ENCODE assay signal across 23 mouse cellular contexts in genomic region chr9:43679331-43679730, GRCm38 (mm10).
DNase-seq lines count a peak whose midpoint lies in the region; ATAC-seq and TF ChIP-seq lines count a peak whose summit lies in the region.
"Had no signal": no experiment of that assay in that cellular context is flagged by ENCODE, and none has a peak within 500 bp of the region (broad histone marks: within the 10 kb centered on the region; RNA-seq: fewer than 3 reads in every experiment).

No protein-coding gene starts in this region.

- TF ChIP-seq CTCF in kidney, postnatal 0 days (IDR thresholded peaks at IDR 0.05; ENCODE audit: low read depth), result no peak
- no peak for TF ChIP-seq CTCF in cerebellum, adult 2 months (IDR thresholded peaks at IDR 0.05; ENCODE audit: borderline replicate concordance, insufficient read depth, low read depth, low read length)

- H3K4me3 ChIP-seq in forebrain, embryonic 11.5 days (ENCODE audit: low read depth, low read length), result no peak overlapping the region
- no peak overlapping the region for H3K4me3 ChIP-seq in forebrain, embryonic 14.5 days (ENCODE audit: low read depth, low read length)
- H3K4me3 ChIP-seq in kidney, postnatal 0 days (replicated peaks; ENCODE audit: low read depth, low read length), result no peak overlapping the region
- no peak overlapping the region for H3K4me3 ChIP-seq in stomach, embryonic 16.5 days (replicated peaks; ENCODE audit: low read length)
- no peak overlapping the region for H3K4me3 ChIP-seq in cerebellum, adult 2 months (replicated peaks; ENCODE audit: insufficient read depth, low read depth, low read length)
- H3K4me3 ChIP-seq: erythroblast, embryonic 14.5 days; limb, embryonic 13.5 days; lung, embryonic 15.5 days; myocyte; neural tube, embryonic 12.5 days had no signal

- DNase-seq in forebrain, embryonic 11.5 days (ENCODE audit: low spot score), result peak; percentile 51
- DNase-seq in forebrain, embryonic 14.5 days (ENCODE audit: low spot score), result no peak
- DNase-seq in kidney, postnatal 0 days (ENCODE audit: low spot score), result peak; percentile 2
- DNase-seq in kidney, postnatal 10 days, result no peak
- DNase-seq in R1 (ENCODE audit: low read depth, low spot score), result peak; percentile 46
- DNase-seq in cerebellum, adult 2 months, result no peak
- no peak for DNase-seq in lung, postnatal 36 days
- DNase-seq: adrenal gland, adult 8-10 months; cerebellum, adult 9-11 months; gastrocnemius, postnatal 14 days; heart, postnatal 14 days; kidney, adult 9 months; right cerebral cortex, postnatal 4 days had no signal

- no peaks in the 10 kb centered on the region for H3K9me3 ChIP-seq in forebrain, embryonic 11.5 days (ENCODE audit: control insufficient read depth, low read length)
- no peaks in the 10 kb centered on the region for H3K9me3 ChIP-seq in forebrain, embryonic 14.5 days (replicated peaks; ENCODE audit: control insufficient read depth, low read length)
- no peaks in the 10 kb centered on the region for H3K9me3 ChIP-seq in kidney, postnatal 0 days (replicated peaks; ENCODE audit: low read length)
- no peaks in the 10 kb centered on the region for H3K9me3 ChIP-seq in stomach, embryonic 16.5 days (replicated peaks; ENCODE audit: control insufficient read depth, low read length)
- H3K9me3 ChIP-seq: limb, embryonic 13.5 days; lung, embryonic 15.5 days; neural tube, embryonic 12.5 days had no signal

- H3K27me3 ChIP-seq in forebrain, embryonic 11.5 days (ENCODE audit: control insufficient read depth, insufficient read depth, low read length), result no peaks in the 10 kb centered on the region
- H3K27me3 ChIP-seq in forebrain, embryonic 14.5 days (replicated peaks; ENCODE audit: control insufficient read depth, insufficient read depth, low read length), result no peaks in the 10 kb centered on the region
- no peaks in the 10 kb centered on the region for H3K27me3 ChIP-seq in kidney, postnatal 0 days (ENCODE audit: insufficient read depth, low read length)
- no peaks in the 10 kb centered on the region for H3K27me3 ChIP-seq in stomach, embryonic 16.5 days (ENCODE audit: control insufficient read depth, insufficient read depth, low read length)
- H3K27me3 ChIP-seq in cerebellum, adult 2 months (ENCODE audit: control insufficient read depth, insufficient read depth, low read length), result no peaks in the 10 kb centered on the region
- H3K27me3 ChIP-seq: lung, embryonic 15.5 days had no signal

- H3K27ac ChIP-seq in forebrain, embryonic 11.5 days (ENCODE audit: low read depth, low read length), result no peak overlapping the region
- H3K27ac ChIP-seq in forebrain, embryonic 14.5 days (ENCODE audit: low read depth, low read length), result no peak overlapping the region
- no peak overlapping the region for H3K27ac ChIP-seq in kidney, postnatal 0 days
- no peak overlapping the region for H3K27ac ChIP-seq in stomach, embryonic 16.5 days (ENCODE audit: low read length)
- H3K27ac ChIP-seq in cerebellum, adult 2 months (ENCODE audit: insufficient read depth, low read length), result no peak overlapping the region
- H3K27ac ChIP-seq: hindbrain, embryonic 14.5 days; limb, embryonic 13.5 days; lung, embryonic 15.5 days; neural tube, embryonic 12.5 days had no signal

- H3K36me3 ChIP-seq in forebrain, embryonic 11.5 days (ENCODE audit: control insufficient read depth, insufficient read depth, low read length), result no peaks in the 10 kb centered on the region
- no peaks in the 10 kb centered on the region for H3K36me3 ChIP-seq in forebrain, embryonic 14.5 days (ENCODE audit: control insufficient read depth, insufficient read depth, low read length)
- no peaks in the 10 kb centered on the region for H3K36me3 ChIP-seq in kidney, postnatal 0 days (ENCODE audit: insufficient read depth, low read length)
- H3K36me3 ChIP-seq in stomach, embryonic 16.5 days (ENCODE audit: control insufficient read depth, insufficient read depth, low read length), result no peaks in the 10 kb centered on the region
- H3K36me3 ChIP-seq: limb, embryonic 13.5 days; lung, embryonic 15.5 days; neural tube, embryonic 12.5 days had no signal

- ATAC-seq in forebrain, embryonic 11.5 days (replicated peaks; ENCODE audit: low FRiP score), result no peak
- no peak for ATAC-seq in forebrain, embryonic 14.5 days
- no peak for ATAC-seq in kidney, postnatal 0 days (replicated peaks; ENCODE audit: low FRiP score, low read depth)
- 0 out of 2 replicates have a peak, but pooled peaks have one; percentile 44 for ATAC-seq in stomach, embryonic 16.5 days (ENCODE audit: insufficient read depth, low FRiP score)
- ATAC-seq: intestine, postnatal 0 days had no signal

- H3K4me2 ChIP-seq in forebrain, embryonic 11.5 days (ENCODE audit: low read depth, low read length, severe bottlenecking), result no peak overlapping the region
- H3K4me2 ChIP-seq in forebrain, embryonic 14.5 days (ENCODE audit: low read length), result no peak overlapping the region
- no peak overlapping the region for H3K4me2 ChIP-seq in kidney, postnatal 0 days (ENCODE audit: low read length)
- no peak overlapping the region for H3K4me2 ChIP-seq in stomach, embryonic 16.5 days (ENCODE audit: low read depth, low read length)
- H3K4me2 ChIP-seq: hindbrain, embryonic 14.5 days; limb, embryonic 13.5 days; liver, embryonic 11.5 days; lung, embryonic 15.5 days; midbrain, embryonic 11.5 days; neural tube, embryonic 12.5 days had no signal

- H3K9ac ChIP-seq in forebrain, embryonic 11.5 days (ENCODE audit: low read length), result no peak overlapping the region
- H3K9ac ChIP-seq in forebrain, embryonic 14.5 days (ENCODE audit: low read length), result no peak overlapping the region
- H3K9ac ChIP-seq in kidney, postnatal 0 days (ENCODE audit: low read depth, low read length), result no peak overlapping the region
- no peak overlapping the region for H3K9ac ChIP-seq in stomach, embryonic 16.5 days (ENCODE audit: low read length)
- H3K9ac ChIP-seq: hindbrain, embryonic 14.5 days; limb, embryonic 13.5 days; lung, embryonic 15.5 days; neural tube, embryonic 12.5 days had no signal

- no peak for TF ChIP-seq POLR2A in cerebellum, adult 2 months (IDR thresholded peaks at IDR 0.05; ENCODE audit: borderline replicate concordance, insufficient read depth, low read length)

- H3K4me1 ChIP-seq in forebrain, embryonic 11.5 days (replicated peaks; ENCODE audit: control insufficient read depth, insufficient read depth, low read length), result peaks cover 7% of the 10 kb centered on the region; the same call in 1 of the 2 replicates
- peaks cover 6% of the 10 kb centered on the region; the same call in 1 of the 2 replicates for H3K4me1 ChIP-seq in forebrain, embryonic 14.5 days (ENCODE audit: control insufficient read depth, insufficient read depth, low read length)
- no peaks in the 10 kb centered on the region for H3K4me1 ChIP-seq in kidney, postnatal 0 days (replicated peaks; ENCODE audit: insufficient read depth, low read length)
- no peaks in the 10 kb centered on the region for H3K4me1 ChIP-seq in stomach, embryonic 16.5 days (ENCODE audit: control insufficient read depth, insufficient read depth, low read length)
- H3K4me1 ChIP-seq in cerebellum, adult 2 months (ENCODE audit: control insufficient read depth, insufficient read depth, low read length), result 0 out of 2 replicates have a peak, but pooled peaks cover 3% of the 10 kb centered on the region
- H3K4me1 ChIP-seq: limb, embryonic 13.5 days; lung, embryonic 15.5 days had no signal

- 51% methylated on average over 17 of the region's 17 CpGs for WGBS in forebrain, embryonic 11.5 days
- 42% methylated on average over 17 of the region's 17 CpGs for WGBS in forebrain, embryonic 14.5 days
- 29% methylated on average over 17 of the region's 17 CpGs for WGBS in kidney, postnatal 0 days
- WGBS in stomach, embryonic 16.5 days, result 38% methylated on average over 17 of the region's 17 CpGs
- 47% methylated on average over 17 of the region's 17 CpGs for WGBS in cerebellum, adult 2 months

Comparison
In these comparisons a context has a peak if more than half of its experiments do, and no peak if none do; other contexts are left out.
1. DNase-seq: peak in forebrain, embryonic 11.5 days (single experiment), kidney, postnatal 0 days (single experiment) and R1 (single experiment); none in forebrain, embryonic 14.5 days (single experiment), kidney, postnatal 10 days (single experiment), cerebellum, adult 2 months (0 of 2) and lung, postnatal 36 days (single experiment).